Comparison of ENCODE assay signal across 22 mouse cellular contexts in the genomic region with DNA sequence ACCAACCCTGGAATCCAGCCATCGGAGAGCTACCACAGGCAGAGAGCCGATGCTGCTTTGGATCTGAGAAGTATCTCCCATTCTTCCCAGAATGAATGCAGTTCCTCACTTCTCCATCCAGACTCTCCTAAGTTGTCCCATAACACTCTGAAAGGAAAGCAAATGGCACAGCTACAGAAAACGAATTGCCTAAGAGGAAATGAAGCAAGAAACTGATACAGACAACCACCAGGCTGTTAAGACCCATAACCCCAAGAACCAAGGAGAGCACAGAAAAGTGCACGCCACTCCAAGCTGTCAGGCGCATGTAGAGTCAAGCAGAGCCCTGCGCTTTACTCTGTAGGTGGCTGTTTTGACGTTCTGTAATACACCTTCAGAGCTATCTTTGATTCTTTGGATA.
"Had no signal": no experiment of that assay in that cellular context is flagged by ENCODE, and none has a peak within 500 bp of the region (broad histone marks: within the 10 kb centered on the region; RNA-seq: fewer than 3 reads in every experiment).

No protein-coding gene starts in this region.

- H3K27ac ChIP-seq: heart, adult 2 months; hindbrain, embryonic 10.5 days; hindbrain, embryonic 12.5 days; hindbrain, embryonic 15.5 days; intestine, embryonic 15.5 days; layer of hippocampus, adult 2 months; limb, embryonic 13.5 days; limb, embryonic 15.5 days; liver, embryonic 12.5 days; liver, embryonic 14.5 days had no signal

- H3K27me3 ChIP-seq: hindbrain, embryonic 15.5 days; intestine, embryonic 15.5 days had no signal

- H3K9me3 ChIP-seq: heart, embryonic 12.5 days; hindbrain, embryonic 10.5 days; hindbrain, embryonic 12.5 days; hindbrain, embryonic 15.5 days; intestine, embryonic 15.5 days; limb, embryonic 13.5 days; limb, embryonic 15.5 days; liver, embryonic 12.5 days had no signal

- H3K4me1 ChIP-seq: heart, embryonic 12.5 days; hindbrain, embryonic 10.5 days; hindbrain, embryonic 12.5 days; hindbrain, embryonic 15.5 days; intestine, embryonic 15.5 days; limb, embryonic 13.5 days; limb, embryonic 15.5 days; liver, embryonic 12.5 days had no signal

- DNase-seq: gastrocnemius, postnatal 25 days; heart, adult 2 months; heart, postnatal 10 days; heart, postnatal 4 days; kidney, adult 18-20 months; kidney, adult 8-10 months; kidney, postnatal 10 days; kidney, postnatal 25 days; kidney, postnatal 4 days; left cerebral cortex, postnatal 4 days had no signal

- H3K36me3 ChIP-seq: heart, embryonic 12.5 days; hindbrain, embryonic 10.5 days; hindbrain, embryonic 12.5 days; hindbrain, embryonic 15.5 days; intestine, embryonic 15.5 days; limb, embryonic 13.5 days; limb, embryonic 15.5 days; liver, embryonic 12.5 days had no signal

- H3K4me3 ChIP-seq: heart, adult 2 months; heart, embryonic 12.5 days; hindbrain, embryonic 10.5 days; hindbrain, embryonic 12.5 days; hindbrain, embryonic 15.5 days; intestine, embryonic 15.5 days; layer of hippocampus, adult 2 months; limb, embryonic 13.5 days; limb, embryonic 15.5 days; liver, embryonic 12.5 days had no signal

- ATAC-seq: inflammation-experienced regulatory T-cells, adult 6 months; intestine, embryonic 15.5 days; intestine, postnatal 0 days; liver, embryonic 12.5 days had no signal
